In the genomic region with DNA sequence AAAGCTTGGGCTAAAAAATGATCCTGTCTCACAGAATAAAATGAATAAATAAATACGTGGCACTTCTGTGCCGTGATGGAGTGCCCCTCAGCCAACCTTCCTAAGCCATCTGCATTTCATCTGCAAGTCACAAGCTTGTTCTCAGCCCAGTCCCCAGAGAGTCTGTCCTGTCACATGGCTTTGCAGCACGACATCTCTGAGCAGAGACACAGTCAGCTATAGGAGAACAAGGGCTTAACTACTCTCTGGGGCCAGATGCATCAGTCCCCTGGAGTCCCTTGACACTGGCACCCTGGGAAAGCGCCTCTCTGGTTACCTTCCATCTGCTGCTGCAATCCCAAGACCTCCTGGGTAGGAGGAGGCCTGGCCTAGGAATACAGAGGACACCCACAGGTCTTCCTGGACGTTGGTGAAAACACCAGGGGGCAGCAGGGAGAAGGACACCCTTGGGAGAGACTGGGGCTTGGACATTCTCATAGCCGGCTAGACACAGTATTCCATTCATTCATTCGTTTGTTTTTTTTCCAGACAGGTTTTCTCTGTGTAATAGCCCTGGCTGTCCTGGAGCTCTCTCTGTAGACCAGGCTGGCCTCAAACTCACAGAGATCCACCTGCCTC, we compare ENCODE assay signal across 8 mouse cellular contexts. TPM values are rescaled to one million over a fixed set of nuclear protein-coding genes. Genes with fewer than 3 reads are reported as not detected.
DNase-seq lines count a peak whose midpoint lies in the region; ATAC-seq lines count a peak whose summit lies in the region.
"Had no signal": no experiment of that assay in that cellular context is flagged by ENCODE, and none has a peak within 500 bp of the region (broad histone marks: within the 10 kb centered on the region; RNA-seq: fewer than 3 reads in every experiment).

No protein-coding gene starts in this region.

- WGBS in hindbrain, embryonic 13.5 days: 50% methylated on average over 7 of the region's 7 CpGs

- H3K36me3 ChIP-seq in hindbrain, embryonic 13.5 days: no peaks in the 10 kb centered on the region
- H3K36me3 ChIP-seq: neural tube, embryonic 13.5 days had no signal

- H3K4me3 ChIP-seq in hindbrain, embryonic 13.5 days: no peak overlapping the region
- H3K4me3 ChIP-seq: neural tube, embryonic 13.5 days had no signal

- H3K4me1 ChIP-seq in hindbrain, embryonic 13.5 days (replicated peaks): peaks cover 17% of the 10 kb centered on the region

- H3K27me3 ChIP-seq in hindbrain, embryonic 13.5 days: peaks cover 33% of the 10 kb centered on the region

- no peak overlapping the region for H3K9ac ChIP-seq in hindbrain, embryonic 13.5 days
- H3K9ac ChIP-seq: neural tube, embryonic 13.5 days had no signal

- no peaks in the 10 kb centered on the region for H3K9me3 ChIP-seq in hindbrain, embryonic 13.5 days
- H3K9me3 ChIP-seq: neural tube, embryonic 13.5 days had no signal

- intact Hi-C loops in heart, postnatal 25 days (cut with DNase I): loop anchor here (1.0 to 5.0 kb wide), 2 partner anchors 66 to 85 kb away; no protein-coding TSS in a partner anchor

- no peak overlapping the region for H3K27ac ChIP-seq in hindbrain, embryonic 13.5 days
- H3K27ac ChIP-seq: neural tube, embryonic 13.5 days had no signal

- peak; percentile 23 for DNase-seq in retina, postnatal 1 day
- no peak for DNase-seq in retina, embryonic 14.5 days (ENCODE audit: low spot score)
- peak; percentile 83 for DNase-seq in adrenal gland, postnatal 14 days
- peak; percentile 16 for DNase-seq in heart, postnatal 25 days (ENCODE audit: low spot score)
- peak; percentile 18 for DNase-seq in right cerebral cortex, postnatal 25 days

- no peak for ATAC-seq in megakaryocyte-erythroid progenitor cell, adult 5-6 weeks (replicated peaks; ENCODE audit: low FRiP score, low TSS enrichment, poor library complexity, severe bottlenecking)
- ATAC-seq in hindbrain, embryonic 13.5 days (ENCODE audit: low FRiP score): no peak

- H3K4me2 ChIP-seq in hindbrain, embryonic 13.5 days: no peak overlapping the region
- H3K4me2 ChIP-seq: neural tube, embryonic 13.5 days had no signal

RNA-seq across cellular contexts. Expression of a gene that starts 3.9 kb away (rescaled TPM):
- 9.4 and 10.4 TPM in 2 replicates for total RNA-seq in adrenal gland, postnatal 14 days (2021)
- 1 to 10 TPM; 7.6 to 7.9 TPM for total RNA-seq in heart, postnatal 25 days (2021)
- total RNA-seq in megakaryocyte-erythroid progenitor cell, adult 5-6 weeks (2014; fragmentation: Nextera tagmentation): 20.5 and 25.4 TPM in 2 replicates
- 12.2 and 15.6 TPM in 2 replicates for total RNA-seq in megakaryocyte-erythroid progenitor cell, adult 5-6 weeks (2017)
- 1.9 and 2.0 TPM in 2 replicates for polyA plus RNA-seq in hindbrain, embryonic 13.5 days (2015; fragmentation: Nextera tagmentation; extraction: Ambion mirVana)
